8 mouse cellular contexts compared by ENCODE assay signal in genomic region chrX:134718524-134718923, GRCm38 (mm10). TPM values are rescaled to one million over a fixed set of nuclear protein-coding genes. Genes with fewer than 3 reads are reported as not detected.
DNase-seq lines count a peak whose midpoint lies in the region; ATAC-seq lines count a peak whose summit lies in the region.

No protein-coding gene starts in this region.

- H3K9ac ChIP-seq in embryonic facial prominence, embryonic 13.5 days = peak overlapping the region; percentile 77
- peak overlapping the region; percentile 71 for H3K9ac ChIP-seq in heart, embryonic 11.5 days (ENCODE audit: low read depth, low read length)
- peak overlapping the region; percentile 63; the same call in 1 of the 2 replicates for H3K9ac ChIP-seq in kidney, embryonic 14.5 days (ENCODE audit: low read depth, low read length)
- H3K9ac ChIP-seq in limb, embryonic 13.5 days = peak overlapping the region; percentile 74
- H3K9ac ChIP-seq in midbrain, embryonic 12.5 days (replicated peaks) = peak overlapping the region; percentile 54
- 0 out of 2 replicates have a peak overlapping the region, but pooled peaks have one; percentile 6 for H3K9ac ChIP-seq in stomach, embryonic 15.5 days

- peak overlapping the region; percentile 92 for H3K27ac ChIP-seq in embryonic facial prominence, embryonic 13.5 days
- H3K27ac ChIP-seq in heart, embryonic 11.5 days (ENCODE audit: low read depth, low read length) = peak overlapping the region; percentile 85
- peak overlapping the region; percentile 87 for H3K27ac ChIP-seq in kidney, embryonic 14.5 days (ENCODE audit: low read depth, low read length)
- H3K27ac ChIP-seq in limb, embryonic 13.5 days = peak overlapping the region; percentile 91
- peak overlapping the region; percentile 93 for H3K27ac ChIP-seq in midbrain, embryonic 12.5 days (replicated peaks)
- peak overlapping the region; percentile 93; the same call in 1 of the 2 replicates for H3K27ac ChIP-seq in stomach, embryonic 15.5 days

- peak overlapping the region; percentile 51 for H3K4me3 ChIP-seq in embryonic facial prominence, embryonic 13.5 days
- peak overlapping the region; percentile 46 for H3K4me3 ChIP-seq in heart, embryonic 11.5 days (ENCODE audit: low read depth, low read length)
- peak overlapping the region; percentile 51 for H3K4me3 ChIP-seq in kidney, embryonic 14.5 days (ENCODE audit: low read length)
- H3K4me3 ChIP-seq in limb, embryonic 13.5 days = peak overlapping the region; percentile 55
- H3K4me3 ChIP-seq in midbrain, embryonic 12.5 days = peak overlapping the region; percentile 49
- peak overlapping the region; percentile 51 for H3K4me3 ChIP-seq in stomach, embryonic 15.5 days (replicated peaks)

- H3K9me3 ChIP-seq in embryonic facial prominence, embryonic 13.5 days = no peaks in the 10 kb centered on the region
- H3K9me3 ChIP-seq in heart, embryonic 11.5 days (replicated peaks; ENCODE audit: control insufficient read depth, low read length) = no peaks in the 10 kb centered on the region
- H3K9me3 ChIP-seq in kidney, embryonic 14.5 days (ENCODE audit: control insufficient read depth, low read length) = no peaks in the 10 kb centered on the region
- no peaks in the 10 kb centered on the region for H3K9me3 ChIP-seq in limb, embryonic 13.5 days
- no peaks in the 10 kb centered on the region for H3K9me3 ChIP-seq in midbrain, embryonic 12.5 days
- H3K9me3 ChIP-seq in stomach, embryonic 15.5 days = no peaks in the 10 kb centered on the region

- peak overlapping the region; percentile 53 for H3K4me2 ChIP-seq in embryonic facial prominence, embryonic 13.5 days
- H3K4me2 ChIP-seq in heart, embryonic 11.5 days = peak overlapping the region; percentile 63
- peak overlapping the region; percentile 44 for H3K4me2 ChIP-seq in kidney, embryonic 14.5 days (replicated peaks; ENCODE audit: low read depth, low read length)
- H3K4me2 ChIP-seq in limb, embryonic 13.5 days (replicated peaks) = peak overlapping the region; percentile 58
- peak overlapping the region; percentile 50 for H3K4me2 ChIP-seq in midbrain, embryonic 12.5 days (replicated peaks)
- H3K4me2 ChIP-seq in stomach, embryonic 15.5 days = peak overlapping the region; percentile 52

- H3K4me1 ChIP-seq in embryonic facial prominence, embryonic 13.5 days = peaks cover 4% of the 10 kb centered on the region; the same call in 1 of the 2 replicates
- H3K4me1 ChIP-seq in heart, embryonic 11.5 days (ENCODE audit: control insufficient read depth, insufficient read depth, low read length) = no peaks in the 10 kb centered on the region
- no peaks in the 10 kb centered on the region for H3K4me1 ChIP-seq in kidney, embryonic 14.5 days (ENCODE audit: control insufficient read depth, insufficient read depth, low read length)
- no peaks in the 10 kb centered on the region for H3K4me1 ChIP-seq in limb, embryonic 13.5 days
- no peaks in the 10 kb centered on the region for H3K4me1 ChIP-seq in midbrain, embryonic 12.5 days
- no peaks in the 10 kb centered on the region for H3K4me1 ChIP-seq in stomach, embryonic 15.5 days

- ATAC-seq in embryonic facial prominence, embryonic 13.5 days (ENCODE audit: insufficient number of reproducible peaks, insufficient read depth, low FRiP score, low TSS enrichment, low read depth) = peak; percentile 83; the same call in 1 of the 2 replicates
- ATAC-seq in heart, embryonic 11.5 days (replicated peaks; ENCODE audit: insufficient number of reproducible peaks, low FRiP score, low TSS enrichment) = peak; percentile 73
- peak; percentile 90 for ATAC-seq in kidney, embryonic 14.5 days (ENCODE audit: low FRiP score, low TSS enrichment)
- peak; percentile 87 for ATAC-seq in limb, embryonic 13.5 days (ENCODE audit: low FRiP score, low read depth)
- ATAC-seq in midbrain, embryonic 12.5 days (ENCODE audit: low FRiP score, low read depth) = peak; percentile 81
- peak; percentile 74; the same call in 1 of the 2 replicates for ATAC-seq in stomach, embryonic 15.5 days (ENCODE audit: insufficient read depth, low FRiP score, low read depth)

- peak; percentile 1 to 15 for DNase-seq in B cell, adult 2 months
- peak; percentile 56 for DNase-seq in adrenal gland, postnatal 25 days

- H3K36me3 ChIP-seq in embryonic facial prominence, embryonic 13.5 days = peaks cover 8% of the 10 kb centered on the region
- no peaks in the 10 kb centered on the region for H3K36me3 ChIP-seq in heart, embryonic 11.5 days (ENCODE audit: control insufficient read depth, insufficient read depth, low read length)
- H3K36me3 ChIP-seq in kidney, embryonic 14.5 days (ENCODE audit: control insufficient read depth, insufficient read depth, low read length) = peaks cover 8% of the 10 kb centered on the region; the same call in 1 of the 2 replicates
- H3K36me3 ChIP-seq in limb, embryonic 13.5 days = peaks cover 18% of the 10 kb centered on the region
- peaks cover 15% of the 10 kb centered on the region; the same call in 1 of the 2 replicates for H3K36me3 ChIP-seq in midbrain, embryonic 12.5 days
- no peaks in the 10 kb centered on the region for H3K36me3 ChIP-seq in stomach, embryonic 15.5 days

- H3K27me3 ChIP-seq in embryonic facial prominence, embryonic 13.5 days = peaks cover 23% of the 10 kb centered on the region
- no peaks in the 10 kb centered on the region for H3K27me3 ChIP-seq in heart, embryonic 11.5 days (ENCODE audit: control insufficient read depth, insufficient read depth, low read length)
- no peaks in the 10 kb centered on the region; the same call in 1 of the 2 replicates for H3K27me3 ChIP-seq in kidney, embryonic 14.5 days (ENCODE audit: control insufficient read depth, insufficient read depth, low read length)
- H3K27me3 ChIP-seq in limb, embryonic 13.5 days = peaks cover 14% of the 10 kb centered on the region
- H3K27me3 ChIP-seq in midbrain, embryonic 12.5 days = peaks cover 12% of the 10 kb centered on the region
- no peaks in the 10 kb centered on the region for H3K27me3 ChIP-seq in stomach, embryonic 15.5 days (replicated peaks)

- WGBS in embryonic facial prominence, embryonic 13.5 days = 21% methylated on average over 14 of the region's 14 CpGs
- WGBS in heart, embryonic 11.5 days (ENCODE audit: insufficient replicate concordance) = 20% methylated on average over 14 of the region's 14 CpGs
- 35% methylated on average over 14 of the region's 14 CpGs for WGBS in kidney, embryonic 14.5 days
- 12% methylated on average over 14 of the region's 14 CpGs for WGBS in limb, embryonic 13.5 days
- 21% methylated on average over 14 of the region's 14 CpGs for WGBS in midbrain, embryonic 12.5 days
- 18% methylated on average over 14 of the region's 14 CpGs for WGBS in stomach, embryonic 15.5 days

RNA-seq across cellular contexts. Expression of gene Armcx1, which starts 0.8 kb away (rescaled TPM):
- total RNA-seq in adrenal gland, postnatal 25 days (2021) = 20.7 and 24.1 TPM in 2 replicates
- 63.3 and 68.0 TPM in 2 replicates for polyA plus RNA-seq in embryonic facial prominence, embryonic 13.5 days (2015; fragmentation: Nextera tagmentation; extraction: Ambion mirVana)
- polyA plus RNA-seq in heart, embryonic 11.5 days (2014; fragmentation: Nextera tagmentation; extraction: Ambion mirVana) = 36.1 and 40.5 TPM in 2 replicates
- polyA plus RNA-seq in kidney, embryonic 14.5 days (2014; fragmentation: Nextera tagmentation; extraction: Ambion mirVana) = 37.7 and 39.7 TPM in 2 replicates
- 74.7 and 76.7 TPM in 2 replicates for polyA plus RNA-seq in limb, embryonic 13.5 days (2015; fragmentation: Nextera tagmentation; extraction: Ambion mirVana)
- 67.1 and 68.8 TPM in 2 replicates for polyA plus RNA-seq in midbrain, embryonic 12.5 days (2016; fragmentation: Nextera tagmentation; extraction: Ambion mirVana)
- 50.9 and 51.9 TPM in 2 replicates for polyA plus RNA-seq in stomach, embryonic 15.5 days (2015; fragmentation: Nextera tagmentation; extraction: Ambion mirVana)

RNA-seq across cellular contexts. Expression of gene Armcx4, which starts 32.2 kb away (rescaled TPM):
- 9.7 and 14.6 TPM in 2 replicates for total RNA-seq in adrenal gland, postnatal 25 days (2021)
- polyA plus RNA-seq in embryonic facial prominence, embryonic 13.5 days (2015; fragmentation: Nextera tagmentation; extraction: Ambion mirVana) = 6.2 and 6.6 TPM in 2 replicates
- 4.6 and 5.1 TPM in 2 replicates for polyA plus RNA-seq in heart, embryonic 11.5 days (2014; fragmentation: Nextera tagmentation; extraction: Ambion mirVana)
- polyA plus RNA-seq in kidney, embryonic 14.5 days (2014; fragmentation: Nextera tagmentation; extraction: Ambion mirVana) = 5.3 and 5.5 TPM in 2 replicates
- polyA plus RNA-seq in limb, embryonic 13.5 days (2015; fragmentation: Nextera tagmentation; extraction: Ambion mirVana) = 7.4 and 8.1 TPM in 2 replicates
- 7.3 and 9.1 TPM in 2 replicates for polyA plus RNA-seq in midbrain, embryonic 12.5 days (2016; fragmentation: Nextera tagmentation; extraction: Ambion mirVana)
- 3.3 and 3.7 TPM in 2 replicates for polyA plus RNA-seq in stomach, embryonic 15.5 days (2015; fragmentation: Nextera tagmentation; extraction: Ambion mirVana)

RNA-seq across cellular contexts. Expression of gene Armcx6, which starts 32.7 kb away (rescaled TPM):
- total RNA-seq in adrenal gland, postnatal 25 days (2021) = 6.3 and 14.3 TPM in 2 replicates
- polyA plus RNA-seq in embryonic facial prominence, embryonic 13.5 days (2015; fragmentation: Nextera tagmentation; extraction: Ambion mirVana) = 34.5 and 36.6 TPM in 2 replicates
- polyA plus RNA-seq in heart, embryonic 11.5 days (2014; fragmentation: Nextera tagmentation; extraction: Ambion mirVana) = 16.6 and 18.4 TPM in 2 replicates
- 15.1 and 20.3 TPM in 2 replicates for polyA plus RNA-seq in kidney, embryonic 14.5 days (2014; fragmentation: Nextera tagmentation; extraction: Ambion mirVana)
- polyA plus RNA-seq in limb, embryonic 13.5 days (2015; fragmentation: Nextera tagmentation; extraction: Ambion mirVana) = 43.6 TPM in 2 replicates
- polyA plus RNA-seq in midbrain, embryonic 12.5 days (2016; fragmentation: Nextera tagmentation; extraction: Ambion mirVana) = 22.3 and 24.5 TPM in 2 replicates
- polyA plus RNA-seq in stomach, embryonic 15.5 days (2015; fragmentation: Nextera tagmentation; extraction: Ambion mirVana) = 21.6 and 25.6 TPM in 2 replicates

RNA-seq across cellular contexts. Expression of gene Armcx3, which starts 37.9 kb away (rescaled TPM):
- 36.3 and 45.9 TPM in 2 replicates for total RNA-seq in adrenal gland, postnatal 25 days (2021)
- polyA plus RNA-seq in embryonic facial prominence, embryonic 13.5 days (2015; fragmentation: Nextera tagmentation; extraction: Ambion mirVana) = 62.5 and 65.7 TPM in 2 replicates
- polyA plus RNA-seq in heart, embryonic 11.5 days (2014; fragmentation: Nextera tagmentation; extraction: Ambion mirVana) = 82.0 and 94.0 TPM in 2 replicates
- polyA plus RNA-seq in kidney, embryonic 14.5 days (2014; fragmentation: Nextera tagmentation; extraction: Ambion mirVana) = 34.0 and 56.3 TPM in 2 replicates
- polyA plus RNA-seq in limb, embryonic 13.5 days (2015; fragmentation: Nextera tagmentation; extraction: Ambion mirVana) = 81.1 and 87.1 TPM in 2 replicates
- polyA plus RNA-seq in midbrain, embryonic 12.5 days (2016; fragmentation: Nextera tagmentation; extraction: Ambion mirVana) = 56.6 and 60.5 TPM in 2 replicates
- 79.4 and 83.4 TPM in 2 replicates for polyA plus RNA-seq in stomach, embryonic 15.5 days (2015; fragmentation: Nextera tagmentation; extraction: Ambion mirVana)

Comparison
In these comparisons a context has a peak if more than half of its experiments do, and no peak if none do; other contexts are left out.
1. Peak in every context shown above with its lines: DNase-seq, ATAC-seq, H3K4me3 ChIP-seq and H3K27ac ChIP-seq.
2. H3K9ac ChIP-seq: peak in every context shown above with its lines; median percentile 77 in embryonic facial prominence, embryonic 13.5 days; 74 in limb, embryonic 13.5 days; 71 in heart, embryonic 11.5 days; 63 in kidney, embryonic 14.5 days; 54 in midbrain, embryonic 12.5 days; 6 in stomach, embryonic 15.5 days.